Mouse (Mus musculus) brown adipose tissue, adult 24 weeks (tissue): ENCODE data around the gene Taldo1. TPM values are rescaled to one million over a fixed set of nuclear protein-coding genes. Genes with fewer than 3 reads are reported as not detected.

Experiments used
- H3K27ac ChIP-seq: fragments of 200-500 bp; replicated peaks from 2 replicates; pipeline ENCODE4 v1.5.1; 2012; ENCODE audit warnings: low read depth, mild to moderate bottlenecking, low read length
- H3K4me1 ChIP-seq: fragments of 200-500 bp; 2 replicates; pipeline ENCODE4 v1.6.1; 2012; ENCODE audit warnings: low read length, mixed read lengths; ENCODE audit not compliant: control insufficient read depth, insufficient read depth, insufficient read length
- H3K4me3 ChIP-seq: fragments of 200-500 bp; 2 replicates; pipeline ENCODE4 v1.5.1; 2012; ENCODE audit warnings: low read depth, mild to moderate bottlenecking, low read length, moderate library complexity; ENCODE audit not compliant: insufficient read depth
- polyA plus RNA-seq: library from polyadenylated mRNA; stranded (reverse); fragments of >200 nt; gene quantifications from 2 replicates; pipeline ENCODE4 v1.2.4, GENCODE M21; 2012; ENCODE audit not compliant: missing spikeins, insufficient read depth, insufficient read length

The Taldo1 gene
- polyA plus RNA-seq, 1 experiment, result 1,487 TPM

GRCm38 (mm10) chr7:141429310-141429709 lies 37.3 kb downstream of the Taldo1 start, which contains the start of gene Cend1:
TSS of gene Cend1 (minus strand) at chr7:141429491.
- H3K27ac ChIP-seq, result no peak within 1 kb of the TSS
- peaks cover 11% of the 10 kb centered on the region; the same call in 1 of the 2 replicates for H3K4me1 ChIP-seq
- H3K4me3 ChIP-seq, result peak within 1 kb of the TSS; percentile 16; the same call in 1 of the 2 replicates

GRCm38 (mm10) chr7:141429840-141430584 lies 38.0 kb downstream of the Taldo1 start:
- H3K4me1 ChIP-seq, result peaks cover 11% of the 10 kb centered on the region; the same call in 1 of the 2 replicates
- no peak overlapping the region for H3K4me3 ChIP-seq
- no peak overlapping the region for H3K27ac ChIP-seq

DNA sequence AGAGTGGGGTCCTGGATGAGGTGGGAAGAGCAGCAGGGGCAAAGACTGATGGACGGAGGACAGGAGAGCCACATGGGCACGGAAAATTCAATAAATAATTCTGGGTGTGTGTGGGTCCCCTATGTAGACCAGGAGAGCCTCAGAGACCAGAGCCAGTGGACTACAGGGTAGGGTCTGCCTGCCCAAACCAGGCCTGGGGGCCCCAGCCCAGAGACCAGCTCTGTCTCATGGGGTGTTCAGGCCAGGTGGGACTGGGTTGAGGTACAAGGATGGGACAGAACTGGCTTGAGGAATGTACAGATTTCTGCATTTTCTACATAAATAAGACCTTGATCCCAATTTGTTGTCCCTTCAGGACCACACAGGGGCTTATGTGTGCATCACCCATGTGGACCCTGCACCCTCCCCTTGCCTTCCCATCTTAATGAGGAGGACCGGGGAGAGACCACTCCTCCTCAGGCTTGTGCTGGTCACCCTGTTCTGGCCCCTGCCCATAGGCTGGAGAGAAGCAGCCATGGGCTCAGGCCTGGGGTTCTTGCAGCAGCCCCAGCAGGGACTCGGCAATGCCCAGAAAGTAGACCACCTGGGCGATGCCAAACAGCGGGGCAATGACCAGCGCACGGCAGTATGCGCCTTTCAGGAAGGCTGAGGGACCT lies 38.7 kb downstream of the Taldo1 start:
- no peak overlapping the region for H3K27ac ChIP-seq
- no peak overlapping the region for H3K4me3 ChIP-seq
- peaks cover 15% of the 10 kb centered on the region for H3K4me1 ChIP-seq

GRCm38 (mm10) chr7:141431434-141432185 lies 39.6 kb downstream of the Taldo1 start:
- Histone ChIP-seq H3K4me3 (no peak overlapping the region), H3K27ac (peak overlapping the region; percentile 93; the same call in 1 of the 2 replicates), H3K4me1 (peaks cover 22% of the 10 kb centered on the region)

- H3K4me3 ChIP-seq, result peak overlapping the region; percentile 37; the same call in 1 of the 2 replicates
- H3K27ac ChIP-seq, result peak overlapping the region; percentile 93
- peaks cover 24% of the 10 kb centered on the region for H3K4me1 ChIP-seq
Measured at GRCm38 (mm10) chr7:141432186-141432611, 40.2 kb downstream of the Taldo1 start.

- Histone ChIP-seq H3K27ac (peak overlapping the region; percentile 93), H3K4me1 (peaks cover 24% of the 10 kb centered on the region), H3K4me3 (peak overlapping the region; percentile 37)
Measured at GRCm38 (mm10) chr7:141432741-141433516, 40.9 kb downstream of the Taldo1 start.

DNA sequence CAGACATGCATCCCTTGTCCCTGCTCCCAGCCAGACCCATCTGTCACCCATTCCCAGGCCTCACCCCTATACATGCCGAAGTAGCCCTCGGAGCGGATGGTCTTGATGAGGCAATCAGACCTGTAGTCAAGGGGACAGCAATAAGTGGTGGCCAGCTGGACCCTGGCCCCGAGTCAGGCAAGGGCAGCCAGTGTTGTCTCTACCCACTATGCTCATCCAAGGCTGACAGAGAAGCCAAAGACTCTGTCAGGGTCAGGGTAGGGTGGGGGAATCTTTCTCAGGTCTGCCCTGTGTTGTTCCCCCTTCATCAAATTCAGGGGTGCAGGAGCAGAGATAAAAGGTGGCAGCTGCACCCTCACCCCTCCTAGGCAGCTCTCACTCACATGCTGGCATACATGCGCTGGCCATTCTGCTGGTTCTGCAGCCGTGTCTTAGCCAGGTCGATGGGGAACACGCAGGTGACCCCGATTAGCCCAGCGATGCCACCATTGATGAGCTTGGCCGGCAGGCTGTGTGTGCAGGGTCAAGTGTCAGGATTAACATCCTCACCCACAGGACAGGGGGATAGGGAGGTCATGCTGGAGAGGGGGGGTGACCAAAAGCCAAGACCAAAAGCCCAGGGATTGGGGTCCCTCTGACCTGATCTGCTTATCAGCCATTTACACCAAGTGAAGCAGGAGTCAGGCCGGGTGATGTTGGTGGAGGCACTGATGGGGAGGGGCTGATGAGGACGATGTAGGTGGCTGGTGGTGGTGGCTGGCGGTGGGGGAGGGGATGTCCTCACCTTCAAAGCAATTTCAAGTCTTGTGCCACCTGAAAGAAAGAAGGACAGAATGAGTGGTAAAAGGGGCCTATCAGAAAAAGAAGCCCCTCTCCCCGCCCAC lies 41.8 kb downstream of the Taldo1 start:
- peak overlapping the region; percentile 40 for H3K27ac ChIP-seq

GRCm38 (mm10) chr7:141434464-141434863 lies 42.5 kb downstream of the Taldo1 start:
- Histone ChIP-seq H3K4me1 (peaks cover 17% of the 10 kb centered on the region), H3K4me3 (peak overlapping the region; percentile 69), H3K27ac (peak overlapping the region; percentile 53)

More for the DNA sequence above, 41.8 kb downstream of the Taldo1 start:
- H3K4me3 ChIP-seq, result peak overlapping the region; percentile 69
- peaks cover 24% of the 10 kb centered on the region for H3K4me1 ChIP-seq

DNA sequence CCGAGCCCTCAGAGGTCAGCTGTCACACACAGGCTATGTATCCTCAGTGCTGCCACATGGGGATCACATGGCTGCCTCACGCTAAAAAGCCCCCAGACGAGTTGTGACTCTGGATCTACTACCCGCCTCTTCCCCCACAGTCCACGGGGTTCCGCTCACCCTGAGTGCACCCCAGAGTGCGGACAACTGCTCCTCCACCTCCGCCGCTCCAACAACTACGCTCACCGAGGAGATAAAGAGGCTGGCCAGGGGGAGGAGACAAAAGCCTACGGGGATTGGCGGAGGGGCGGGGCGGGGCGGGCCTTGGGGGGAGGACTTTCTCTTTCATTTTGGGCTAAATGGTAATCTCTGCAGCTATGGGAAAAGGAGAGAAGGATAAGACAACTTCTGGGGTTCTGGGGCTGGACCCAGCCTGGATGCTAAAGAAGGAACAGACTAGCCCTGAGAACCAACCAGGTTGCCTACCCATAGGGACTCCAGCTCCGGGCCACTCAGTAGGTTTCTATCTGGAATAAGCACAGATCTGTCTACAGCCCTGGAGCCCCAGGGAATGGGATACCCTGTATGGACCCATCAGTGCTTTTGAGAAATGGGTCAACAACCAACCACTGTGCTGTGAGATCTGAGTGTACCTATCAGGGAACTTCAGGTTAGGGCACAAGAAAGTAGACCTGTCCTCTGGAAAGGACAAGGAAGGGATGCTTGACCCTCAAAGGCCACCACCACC lies 43.3 kb downstream of the Taldo1 start:
- H3K4me1 ChIP-seq, result peaks cover 16% of the 10 kb centered on the region
- peak overlapping the region; percentile 53 for H3K27ac ChIP-seq
- peak overlapping the region; percentile 69 for H3K4me3 ChIP-seq

- Histone ChIP-seq H3K4me1 (peaks cover 16% of the 10 kb centered on the region), H3K4me3 (peak overlapping the region; percentile 51), H3K27ac (peak overlapping the region; percentile 36)
Measured at GRCm38 (mm10) chr7:141435856-141436522, 44.0 kb downstream of the Taldo1 start.

DNA sequence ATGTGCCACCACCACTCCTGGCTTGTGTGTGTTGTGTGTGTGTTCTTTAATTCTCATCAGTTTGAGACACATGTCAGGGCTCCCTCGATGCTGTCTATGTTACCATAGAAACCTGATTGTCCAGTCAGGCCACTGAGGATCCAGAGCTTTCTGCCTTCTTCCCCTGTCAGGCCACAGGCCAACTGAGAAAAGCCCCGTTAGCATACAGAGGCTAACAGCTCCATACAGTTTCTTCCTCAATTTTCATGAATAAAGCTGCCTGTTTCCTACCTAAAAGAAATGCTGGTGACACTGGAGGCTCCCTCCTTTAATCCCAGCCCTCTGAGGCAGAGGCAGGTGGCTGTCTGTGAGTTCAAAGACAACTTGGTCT lies 44.5 kb downstream of the Taldo1 start:
- no peak overlapping the region for H3K27ac ChIP-seq
- H3K4me3 ChIP-seq, result peak overlapping the region; percentile 97
- peaks cover 16% of the 10 kb centered on the region for H3K4me1 ChIP-seq

- Histone ChIP-seq H3K27ac (peak within 1 kb of the TSS; percentile 82), H3K4me3 (peak within 1 kb of the TSS; percentile 97), H3K4me1 (peaks cover 16% of the 10 kb centered on the region)
Measured at GRCm38 (mm10) chr7:141437178-141438120, 45.5 kb downstream of the Taldo1 start, which contains the start of gene Slc25a22. TSS of gene Slc25a22 (minus strand) at chr7:141437892.
